8 mouse cellular contexts compared by ENCODE assay signal in genomic region chr1:165642780-165643311, GRCm38 (mm10). TPM values are rescaled to one million over a fixed set of nuclear protein-coding genes. Genes with fewer than 3 reads are reported as not detected.
DNase-seq lines count a peak whose midpoint lies in the region; ATAC-seq lines count a peak whose summit lies in the region.

No protein-coding gene starts in this region.

- H3K9ac ChIP-seq in kidney, embryonic 15.5 days: peak overlapping the region; percentile 82
- H3K9ac ChIP-seq in liver, embryonic 15.5 days: peak overlapping the region; percentile 79
- peak overlapping the region; percentile 98 for H3K9ac ChIP-seq in neural tube, embryonic 15.5 days (replicated peaks)

- H3K4me1 ChIP-seq in heart, embryonic 10.5 days: peaks cover 13% of the 10 kb centered on the region
- H3K4me1 ChIP-seq in kidney, embryonic 15.5 days: peaks cover 2% of the 10 kb centered on the region; the same call in 1 of the 2 replicates
- peaks cover 30% of the 10 kb centered on the region for H3K4me1 ChIP-seq in liver, embryonic 15.5 days (replicated peaks)
- 0 out of 2 replicates have a peak, but pooled peaks cover 5% of the 10 kb centered on the region for H3K4me1 ChIP-seq in neural tube, embryonic 15.5 days

- peak; percentile 33 for DNase-seq in urinary bladder, postnatal 14 days (ENCODE audit: low spot score)
- no peak for DNase-seq in urinary bladder, postnatal 4 days (ENCODE audit: low spot score in 2 of 2)
- peak; percentile 78 for DNase-seq in embryo, embryonic 9.5 days (ENCODE audit: extremely low spot score)
- DNase-seq in heart, embryonic 10.5 days (ENCODE audit: low spot score): no peak

- peaks cover 8% of the 10 kb centered on the region for H3K36me3 ChIP-seq in heart, embryonic 10.5 days
- peaks cover 3% of the 10 kb centered on the region for H3K36me3 ChIP-seq in kidney, embryonic 15.5 days
- no peaks in the 10 kb centered on the region for H3K36me3 ChIP-seq in liver, embryonic 15.5 days (replicated peaks)
- no peaks in the 10 kb centered on the region for H3K36me3 ChIP-seq in neural tube, embryonic 15.5 days

- peak; percentile 79 for ATAC-seq in kidney, embryonic 15.5 days (replicated peaks; ENCODE audit: low FRiP score)
- peak; percentile 32 for ATAC-seq in liver, embryonic 15.5 days (ENCODE audit: insufficient read depth)
- peak; percentile 80 for ATAC-seq in neural tube, embryonic 15.5 days (ENCODE audit: low FRiP score)
- no peak for ATAC-seq in activated CD4-positive, CD25-positive, alpha-beta regulatory T cell, adult 4 months

- H3K4me3 ChIP-seq in heart, embryonic 10.5 days: peak overlapping the region; percentile 88
- peak overlapping the region; percentile 88 for H3K4me3 ChIP-seq in kidney, embryonic 15.5 days (replicated peaks)
- peak overlapping the region; percentile 83 for H3K4me3 ChIP-seq in liver, embryonic 15.5 days (replicated peaks)
- peak overlapping the region; percentile 93 for H3K4me3 ChIP-seq in neural tube, embryonic 15.5 days (replicated peaks)

- peak overlapping the region; percentile 99 for H3K27ac ChIP-seq in heart, embryonic 10.5 days
- peak overlapping the region; percentile 97 for H3K27ac ChIP-seq in kidney, embryonic 15.5 days
- peak overlapping the region; percentile 60 for H3K27ac ChIP-seq in liver, embryonic 15.5 days (replicated peaks)
- H3K27ac ChIP-seq in neural tube, embryonic 15.5 days (replicated peaks): peak overlapping the region; percentile 98

- no peaks in the 10 kb centered on the region for H3K27me3 ChIP-seq in heart, embryonic 10.5 days (ENCODE audit: insufficient read depth, poor library complexity, severe bottlenecking)
- no peaks in the 10 kb centered on the region for H3K27me3 ChIP-seq in kidney, embryonic 15.5 days
- 0 out of 2 replicates have a peak, but pooled peaks cover 15% of the 10 kb centered on the region for H3K27me3 ChIP-seq in liver, embryonic 15.5 days
- H3K27me3 ChIP-seq in neural tube, embryonic 15.5 days (replicated peaks): no peaks in the 10 kb centered on the region

- H3K4me2 ChIP-seq in kidney, embryonic 15.5 days: peak overlapping the region; percentile 81
- H3K4me2 ChIP-seq in liver, embryonic 15.5 days: peak overlapping the region; percentile 93
- peak overlapping the region; percentile 68 for H3K4me2 ChIP-seq in neural tube, embryonic 15.5 days

- no peaks in the 10 kb centered on the region for H3K9me3 ChIP-seq in heart, embryonic 10.5 days
- H3K9me3 ChIP-seq in kidney, embryonic 15.5 days (replicated peaks): no peaks in the 10 kb centered on the region
- no peaks in the 10 kb centered on the region for H3K9me3 ChIP-seq in liver, embryonic 15.5 days (replicated peaks)
- H3K9me3 ChIP-seq in neural tube, embryonic 15.5 days (replicated peaks): no peaks in the 10 kb centered on the region

- under 1% methylated on average over 16 of the region's 16 CpGs for WGBS in heart, embryonic 10.5 days
- 0% methylated on average over 16 of the region's 16 CpGs for WGBS in kidney, embryonic 15.5 days
- WGBS in liver, embryonic 15.5 days (ENCODE audit: insufficient replicate concordance): 2% methylated on average over 16 of the region's 16 CpGs
- under 1% methylated on average over 16 of the region's 16 CpGs for WGBS in neural tube, embryonic 15.5 days

RNA-seq across cellular contexts. Expression of gene Mpzl1, which starts 8.5 kb away (rescaled TPM):
- 138 and 170 TPM in 2 replicates for polyA plus RNA-seq in heart, embryonic 10.5 days (2016; fragmentation: Nextera tagmentation; extraction: Ambion mirVana)
- polyA plus RNA-seq in kidney, embryonic 15.5 days (2015; fragmentation: Nextera tagmentation; extraction: Ambion mirVana): 203 and 207 TPM in 2 replicates
- 25.5 and 28.7 TPM in 2 replicates for polyA plus RNA-seq in liver, embryonic 15.5 days (2015; fragmentation: Nextera tagmentation; extraction: Ambion mirVana)
- 159 and 163 TPM in 2 replicates for polyA plus RNA-seq in neural tube, embryonic 15.5 days (2015; fragmentation: Nextera tagmentation; extraction: Ambion mirVana)
- polyA plus RNA-seq in activated CD4-positive, CD25-positive, alpha-beta regulatory T cell, adult 4 months (2017; shearing (Covaris generic)): 1 to 10 TPM in 1 of 2 experiments, not detected in 1; 1.4 TPM

Comparison
In these comparisons a context has a peak if more than half of its experiments do, and no peak if none do; other contexts are left out.
1. DNase-seq: peak in urinary bladder, postnatal 14 days (single experiment) and embryo, embryonic 9.5 days (single experiment); none in urinary bladder, postnatal 4 days (0 of 2) and heart, embryonic 10.5 days (single experiment).
2. RNA of gene Mpzl1, which starts 8.5 kb away (polyA plus RNA-seq): 203 to 207 TPM in kidney, embryonic 15.5 days, 138 to 170 TPM in heart, embryonic 10.5 days, 159 to 163 TPM in neural tube, embryonic 15.5 days and 25.5 to 28.7 TPM in liver, embryonic 15.5 days; 1.4 TPM in activated CD4-positive, CD25-positive, alpha-beta regulatory T cell, adult 4 months; every median in the first group is over 10 times any median in the second.
3. Peak in every context shown above with its lines, with median percentiles within 50 percentile points of each other: H3K27ac ChIP-seq, H3K4me3 ChIP-seq, H3K4me2 ChIP-seq and H3K9ac ChIP-seq.